Mouse (Mus musculus) layer of hippocampus, adult 2 months (tissue): Measurements from ENCODE around the gene Sh3bgr. TPM values are rescaled to one million over a fixed set of nuclear protein-coding genes. Genes with fewer than 3 reads are reported as not detected.

Source experiments
- DNase-seq, 2 experiments: peaks; one replicate each; pipeline ENCODE4 v3.0.0; 2022; ENCODE audit warnings: low spot score in 2 of 2
- H3K27ac ChIP-seq: fragments of 200-600 bp; 2 replicates; pipeline ENCODE4 v1.8.1; 2022
- H3K4me3 ChIP-seq: fragments of 200-600 bp; 2 replicates; pipeline ENCODE4 v1.8.1; 2022; ENCODE audit warnings: mild to moderate bottlenecking
- CTCF ChIP-seq: fragments of 200-600 bp; conservative IDR thresholded peaks from 2 replicates; pipeline ENCODE4 v1.8.1; 2022; ENCODE audit warnings: antibody characterized with exemption, mild to moderate bottlenecking, moderate library complexity
- long read RNA-seq, 2 experiments: library from polyadenylated mRNA; stranded (forward); transcript quantifications; one replicate each; pipeline ENCODE4 v2.0.0; 2021; ENCODE audit warnings: borderline mapping rate in 2 of 2
- total RNA-seq, 2 experiments: library from RNA; stranded (reverse); gene quantifications; 2 replicates each; pipeline ENCODE4 v1.2.3; 2021

The Sh3bgr gene
- 1 to 10 TPM; 2.1 to 3.3 TPM for total RNA-seq
- long read RNA-seq, experiment 1, partial matches to known transcripts: 0 of 2 reads
- long read RNA-seq, experiment 1, other reads (novel, unspliced or antisense): 0 of 2 reads
- long read RNA-seq, experiment 2, partial matches to known transcripts: 1 of 3 reads
- long read RNA-seq, experiment 2, other reads (novel, unspliced or antisense): 0 of 3 reads

- peak within 1 kb of the TSS; percentile 52 for H3K4me3 ChIP-seq
- DNase-seq: peak in 1 of 2 experiments; percentile 34
- H3K27ac ChIP-seq: peak within 1 kb of the TSS; percentile 50
- TF ChIP-seq CTCF: no peak
These were observed at the start of gene Sh3bgr for GRCm38 (mm10) chr16:96199913-96200701. Sh3bgr (plus strand) TSS chr16:96200450.

GRCm38 (mm10) chr16:96150995-96151394 lies 49.3 kb upstream of the Sh3bgr start:
- no peak for DNase-seq
- H3K4me3 ChIP-seq: no peak overlapping the region
- H3K27ac ChIP-seq: no peak overlapping the region
- no peak for TF ChIP-seq CTCF

- DNase-seq: peak in 1 of 2 experiments; percentile 69
- peak; percentile 92 for TF ChIP-seq CTCF
- no peak overlapping the region for H3K4me3 ChIP-seq
- H3K27ac ChIP-seq: no peak overlapping the region
These were observed 48.7 kb upstream of the Sh3bgr start for GRCm38 (mm10) chr16:96151551-96151950.

- no peak overlapping the region for H3K27ac ChIP-seq
- H3K4me3 ChIP-seq: no peak overlapping the region
- no peak for DNase-seq
- TF ChIP-seq CTCF: no peak
These were observed 45.8 kb upstream of the Sh3bgr start for GRCm38 (mm10) chr16:96154476-96154875.

GRCm38 (mm10) chr16:96156019-96156418 lies 44.2 kb upstream of the Sh3bgr start:
- no peak overlapping the region for H3K4me3 ChIP-seq
- H3K27ac ChIP-seq: no peak overlapping the region
- DNase-seq: peak; percentile 62 to 80
- TF ChIP-seq CTCF: no peak

GRCm38 (mm10) chr16:96157171-96157570 lies 43.1 kb upstream of the Sh3bgr start:
- H3K27ac ChIP-seq: peak overlapping the region; percentile 56
- peak; percentile 67 to 73 for DNase-seq
- H3K4me3 ChIP-seq: no peak overlapping the region
- TF ChIP-seq CTCF: no peak

GRCm38 (mm10) chr16:96158511-96159080 lies 41.7 kb upstream of the Sh3bgr start:
- Histone ChIP-seq H3K27ac (peak overlapping the region; percentile 72), H3K4me3 (peak overlapping the region; percentile 64)
- TF ChIP-seq CTCF: no peak
- DNase-seq: no peak

GRCm38 (mm10) chr16:96159091-96159731 lies 41.0 kb upstream of the Sh3bgr start:
- DNase-seq: peak in 1 of 2 experiments; percentile 51

GRCm38 (mm10) chr16:96159794-96160346 lies 40.4 kb upstream of the Sh3bgr start:
- Histone ChIP-seq H3K4me3 (peak overlapping the region; percentile 64; the same call in 1 of the 2 replicates), H3K27ac (no peak overlapping the region)
- no peak for DNase-seq
- TF ChIP-seq CTCF: no peak

More at GRCm38 (mm10) chr16:96159091-96159731, 41.0 kb upstream of the Sh3bgr start:
- Histone ChIP-seq H3K27ac (peak overlapping the region; percentile 72), H3K4me3 (peak overlapping the region; percentile 64)
- peak; percentile 63 for TF ChIP-seq CTCF

- Histone ChIP-seq H3K27ac (no peak overlapping the region), H3K4me3 (no peak overlapping the region)
- TF ChIP-seq CTCF: no peak
- DNase-seq: no peak
These were observed 39.3 kb upstream of the Sh3bgr start for GRCm38 (mm10) chr16:96160927-96161326.

GRCm38 (mm10) chr16:96161336-96161735 lies 38.9 kb upstream of the Sh3bgr start:
- DNase-seq: no peak
- Histone ChIP-seq H3K27ac (no peak overlapping the region), H3K4me3 (no peak overlapping the region)
- no peak for TF ChIP-seq CTCF

- no peak for TF ChIP-seq CTCF
- Histone ChIP-seq H3K4me3 (no peak overlapping the region), H3K27ac (peak overlapping the region; percentile 18; the same call in 1 of the 2 replicates)
- peak; percentile 18 to 26 for DNase-seq
These were observed 34.5 kb upstream of the Sh3bgr start for GRCm38 (mm10) chr16:96165723-96166264.
